Mouse (Mus musculus) limb, embryonic 15.5 days (tissue): ENCODE measurements around the gene Rab30. TPM values are rescaled to one million over a fixed set of nuclear protein-coding genes. Genes with fewer than 3 reads are reported as not detected.
"Not testable (repeated sequence)": the region's sequence is repeated elsewhere in the genome, so short reads cannot be mapped to it uniquely, and the experiment has no call there.

ENCODE experiments used
- ATAC-seq: fragments of 200-750 bp; cut with Nextera tagmentation; 2 replicates; pipeline ENCODE4 v1.8.0; 2017; ENCODE audit warnings: low read depth, moderate TSS enrichment; ENCODE audit not compliant: insufficient number of reproducible peaks, low FRiP score, low TSS enrichment
- H3K27ac ChIP-seq: fragments of 300-500 bp; sonication (generic); 2 replicates; pipeline ENCODE4 v1.5.1; 2015; ENCODE audit warnings: moderate library complexity, mild to moderate bottlenecking, inconsistent platforms
- H3K27me3 ChIP-seq: fragments of 300-500 bp; sonication (generic); 2 replicates; pipeline ENCODE4 v1.6.1; 2015; ENCODE audit warnings: inconsistent platforms
- H3K36me3 ChIP-seq: fragments of 300-500 bp; sonication (generic); 2 replicates; pipeline ENCODE4 v1.6.1; 2015; ENCODE audit warnings: inconsistent platforms
- H3K4me1 ChIP-seq: fragments of 300-500 bp; sonication (generic); 2 replicates; pipeline ENCODE4 v1.6.1; 2015; ENCODE audit warnings: inconsistent platforms
- H3K4me2 ChIP-seq: fragments of 300-500 bp; sonication (generic); 2 replicates; pipeline ENCODE4 v1.6.1; 2015; ENCODE audit warnings: mild to moderate bottlenecking, inconsistent platforms
- H3K4me3 ChIP-seq: fragments of 300-500 bp; sonication (generic); 2 replicates; pipeline ENCODE4 v1.5.1; 2015; ENCODE audit warnings: mild to moderate bottlenecking, inconsistent platforms
- H3K9ac ChIP-seq: fragments of 300-500 bp; sonication (generic); 2 replicates; pipeline ENCODE4 v1.6.1; 2015; ENCODE audit warnings: inconsistent platforms
- H3K9me3 ChIP-seq: fragments of 300-500 bp; sonication (generic); 2 replicates; pipeline ENCODE4 v1.6.1; 2016; ENCODE audit warnings: inconsistent platforms
- WGBS: fragments of 180-500 bp; shearing (Covaris S2); methylation state at CpG from one replicate; pipeline ENCODE4 v1.1.7; 2015; 5-methylcytosine and 5-hydroxymethylcytosine counted together
- polyA plus RNA-seq: library from polyadenylated mRNA; unstranded; fragments of >200 nt; fragmentation: Nextera tagmentation; extraction: Ambion mirVana; gene quantifications from 2 replicates; pipeline ENCODE4 v1.2.1, GENCODE M21; 2015

Gene Rab30
- polyA plus RNA-seq, 1 experiment from 2014 or later = 22.4 TPM

GRCm38 (mm10) chr7:92729583-92729982 is 11.8 kb upstream of the Rab30 start:
- H3K4me1 ChIP-seq, H3K9ac ChIP-seq, H3K27me3 ChIP-seq, H3K4me2 ChIP-seq, ATAC-seq, H3K9me3 ChIP-seq, H3K27ac ChIP-seq, H3K4me3 ChIP-seq: not testable (repeated sequence)
- WGBS = 77% methylated on average over 3 of the region's 3 CpGs
- peaks cover 10% of the 10 kb centered on the region; the same call in 1 of the 2 replicates for H3K36me3 ChIP-seq

DNA sequence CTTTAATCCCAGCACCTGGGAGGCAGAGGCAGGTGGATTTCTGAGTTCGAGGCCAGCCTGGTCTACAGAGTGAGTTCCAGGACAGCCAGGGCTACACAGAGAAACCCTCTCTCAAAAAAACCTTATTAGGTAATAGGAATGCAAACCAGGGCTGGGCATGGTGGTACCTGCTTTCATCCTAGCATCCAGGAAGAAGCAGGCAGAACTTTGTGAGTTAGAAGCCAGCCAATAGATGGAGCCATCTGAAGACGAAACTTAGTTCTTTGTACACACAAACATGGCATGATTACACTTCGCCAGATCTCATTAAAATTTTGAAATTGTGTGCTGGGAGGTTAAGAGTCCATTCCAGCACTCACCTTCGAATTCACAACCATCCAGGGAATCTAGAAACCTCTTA is 10.9 kb upstream of the Rab30 start:
- H3K4me1 ChIP-seq = no peaks in the 10 kb centered on the region
- no peak for ATAC-seq
- no peak overlapping the region for H3K4me3 ChIP-seq
- H3K4me2 ChIP-seq = no peak overlapping the region
- H3K36me3 ChIP-seq = peaks cover 10% of the 10 kb centered on the region; the same call in 1 of the 2 replicates
- H3K27ac ChIP-seq = no peak overlapping the region
- no peak overlapping the region for H3K9ac ChIP-seq
- H3K9me3 ChIP-seq = no peaks in the 10 kb centered on the region
- H3K27me3 ChIP-seq = no peaks in the 10 kb centered on the region
- WGBS = 68% methylated on average over 4 of the region's 4 CpGs

GRCm38 (mm10) chr7:92730959-92731358 is 10.4 kb upstream of the Rab30 start:
- no peaks in the 10 kb centered on the region for H3K27me3 ChIP-seq
- no peak overlapping the region for H3K9ac ChIP-seq
- ATAC-seq = no peak
- H3K4me3 ChIP-seq = no peak overlapping the region
- H3K4me2 ChIP-seq = no peak overlapping the region
- H3K9me3 ChIP-seq = no peaks in the 10 kb centered on the region
- H3K4me1 ChIP-seq = no peaks in the 10 kb centered on the region
- H3K36me3 ChIP-seq = peaks cover 10% of the 10 kb centered on the region; the same call in 1 of the 2 replicates
- H3K27ac ChIP-seq = no peak overlapping the region
- 51% methylated on average over 3 of the region's 3 CpGs for WGBS

DNA sequence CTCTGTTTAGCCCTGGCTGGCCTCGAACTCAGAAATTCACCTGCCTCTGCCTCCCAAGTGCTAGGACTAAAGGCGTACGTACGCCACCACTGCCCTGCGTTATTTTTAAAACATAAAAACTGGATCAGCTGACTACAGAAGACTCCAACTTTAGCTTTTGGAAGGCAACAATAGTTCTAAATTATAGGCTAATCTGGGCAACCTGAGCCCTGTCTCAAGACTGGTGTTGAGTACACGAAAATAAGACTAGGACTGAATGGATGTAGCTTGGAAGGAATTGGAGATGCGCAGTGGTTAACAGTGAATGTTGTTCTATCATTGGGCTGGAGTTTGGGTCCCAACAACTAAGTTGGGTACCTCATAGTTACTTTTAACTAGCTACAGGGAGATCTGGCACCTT is 9.3 kb upstream of the Rab30 start:
- Histone ChIP-seq H3K4me2 (no peak overlapping the region), H3K27me3 (no peaks in the 10 kb centered on the region), H3K9me3 (no peaks in the 10 kb centered on the region), H3K4me1 (no peaks in the 10 kb centered on the region), H3K9ac (no peak overlapping the region), H3K36me3 (peaks cover 13% of the 10 kb centered on the region; the same call in 1 of the 2 replicates), H3K27ac (no peak overlapping the region), H3K4me3 (no peak overlapping the region)
- WGBS = 88% methylated on average over 7 of the region's 7 CpGs
- ATAC-seq = no peak

DNA sequence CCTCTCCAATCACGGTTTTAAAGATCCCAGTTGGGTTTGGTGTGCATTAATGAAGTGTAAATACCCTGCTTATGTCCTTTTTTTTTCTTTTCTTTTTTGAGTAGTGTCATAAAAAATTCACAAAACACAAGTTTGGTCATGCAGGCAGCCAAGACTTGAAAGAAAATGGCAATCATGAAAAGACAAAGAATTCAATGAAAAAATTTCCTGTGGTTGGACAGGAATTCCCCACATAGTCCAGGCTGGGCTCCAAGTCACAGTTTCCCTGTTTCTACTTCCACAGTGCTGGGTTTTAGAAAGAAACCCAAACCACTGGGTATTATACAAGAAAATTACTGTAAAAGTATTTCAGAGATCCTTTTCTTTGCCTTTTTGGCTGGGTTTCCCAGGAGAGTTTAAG is 3.8 kb upstream of the Rab30 start:
- H3K4me3 ChIP-seq = no peak overlapping the region
- H3K36me3 ChIP-seq = peaks cover 21% of the 10 kb centered on the region; the same call in 1 of the 2 replicates
- no peak overlapping the region for H3K4me2 ChIP-seq
- peaks cover 14% of the 10 kb centered on the region; the same call in 1 of the 2 replicates for H3K4me1 ChIP-seq
- no peak overlapping the region for H3K9ac ChIP-seq
- H3K9me3 ChIP-seq = no peaks in the 10 kb centered on the region
- 57% methylated on average over 1 of the region's 1 CpGs for WGBS
- peak overlapping the region; percentile 38; the same call in 1 of the 2 replicates for H3K27ac ChIP-seq
- no peaks in the 10 kb centered on the region for H3K27me3 ChIP-seq
- no peak for ATAC-seq

GRCm38 (mm10) chr7:92739956-92740355 is 1.4 kb upstream of the Rab30 start:
- peak overlapping the region; percentile 83 for H3K4me2 ChIP-seq
- no peak overlapping the region for H3K27ac ChIP-seq
- ATAC-seq = no peak
- H3K36me3 ChIP-seq = peaks cover 12% of the 10 kb centered on the region; the same call in 1 of the 2 replicates
- H3K9ac ChIP-seq = 0 out of 2 replicates have a peak overlapping the region, but pooled peaks have one; percentile 72
- peak overlapping the region; percentile 60 for H3K4me3 ChIP-seq
- peaks cover 27% of the 10 kb centered on the region for H3K4me1 ChIP-seq
- H3K9me3 ChIP-seq = no peaks in the 10 kb centered on the region
- no peaks in the 10 kb centered on the region for H3K27me3 ChIP-seq
- WGBS = 30% methylated on average over 6 of the region's 6 CpGs

DNA sequence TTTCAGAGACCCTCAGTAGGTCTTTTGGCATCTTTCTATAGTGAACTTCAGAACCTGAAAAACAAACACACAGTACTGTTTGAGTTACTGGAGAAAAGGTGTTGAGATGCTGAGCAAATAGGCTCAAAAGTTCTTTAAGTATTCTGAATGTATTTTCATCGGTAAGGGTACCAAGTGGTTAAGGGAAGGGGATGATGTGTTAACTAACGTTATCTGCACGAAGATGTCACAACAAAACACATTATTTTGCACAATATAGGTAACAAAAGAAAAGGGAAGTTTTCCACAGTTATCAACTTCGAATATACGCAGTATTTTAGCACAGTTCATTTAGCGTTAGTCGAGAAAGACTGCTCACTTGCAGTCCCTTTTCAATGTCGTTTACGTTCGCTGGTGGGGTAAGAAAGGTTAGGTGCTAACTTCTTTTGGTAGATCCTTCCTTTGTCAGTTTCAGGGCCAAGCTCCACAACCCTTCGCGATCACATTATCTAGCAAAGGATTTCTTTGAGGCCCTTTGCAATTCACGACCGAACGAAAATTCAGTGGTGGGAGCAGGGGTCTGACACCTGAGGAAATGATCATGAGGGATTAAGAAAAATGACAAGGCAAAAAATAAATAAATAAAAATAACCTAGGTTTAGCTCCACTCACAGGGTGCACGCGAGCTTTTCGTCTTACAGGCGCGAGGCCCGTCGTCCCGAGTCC is 840 bp upstream of the Rab30 start:
- no peak for ATAC-seq
- H3K9ac ChIP-seq = peak overlapping the region; percentile 72
- peaks cover 12% of the 10 kb centered on the region; the same call in 1 of the 2 replicates for H3K36me3 ChIP-seq
- peaks cover 27% of the 10 kb centered on the region for H3K4me1 ChIP-seq
- no peaks in the 10 kb centered on the region for H3K9me3 ChIP-seq
- no peaks in the 10 kb centered on the region for H3K27me3 ChIP-seq
- 2% methylated on average over 23 of the region's 23 CpGs for WGBS
- peak overlapping the region; percentile 60 for H3K4me3 ChIP-seq
- peak overlapping the region; percentile 83 for H3K4me2 ChIP-seq
- H3K27ac ChIP-seq = peak overlapping the region; percentile 91

- H3K4me2 ChIP-seq = peak overlapping the region; percentile 83
- WGBS = 0% methylated on average over 9 of the region's 9 CpGs
- no peaks in the 10 kb centered on the region for H3K27me3 ChIP-seq
- H3K4me1 ChIP-seq = peaks cover 27% of the 10 kb centered on the region
- H3K9ac ChIP-seq = peak overlapping the region; percentile 57
- peak overlapping the region; percentile 60 for H3K4me3 ChIP-seq
- peaks cover 10% of the 10 kb centered on the region; the same call in 1 of the 2 replicates for H3K36me3 ChIP-seq
- ATAC-seq = 0 out of 2 replicates have a peak, but pooled peaks have one; percentile 9
- H3K27ac ChIP-seq = peak overlapping the region; percentile 79
- H3K9me3 ChIP-seq = no peaks in the 10 kb centered on the region
Measured at GRCm38 (mm10) chr7:92741861-92742249, 452 bp downstream of the Rab30 start.

GRCm38 (mm10) chr7:92742341-92742741 is 938 bp downstream of the Rab30 start:
- Histone ChIP-seq H3K9ac (peak overlapping the region; percentile 57), H3K27me3 (no peaks in the 10 kb centered on the region), H3K9me3 (no peaks in the 10 kb centered on the region), H3K36me3 (peaks cover 10% of the 10 kb centered on the region; the same call in 1 of the 2 replicates), H3K27ac (peak overlapping the region; percentile 62; the same call in 1 of the 2 replicates), H3K4me2 (peak overlapping the region; percentile 83), H3K4me3 (peak overlapping the region; percentile 60), H3K4me1 (peaks cover 27% of the 10 kb centered on the region)
- no peak for ATAC-seq
- under 1% methylated on average over 16 of the region's 16 CpGs for WGBS

GRCm38 (mm10) chr7:92742774-92743173 is 1.4 kb downstream of the Rab30 start:
- peak overlapping the region; percentile 60 for H3K4me3 ChIP-seq
- peak overlapping the region; percentile 83 for H3K4me2 ChIP-seq
- peak overlapping the region; percentile 62; the same call in 1 of the 2 replicates for H3K27ac ChIP-seq
- peaks cover 25% of the 10 kb centered on the region for H3K4me1 ChIP-seq
- no peaks in the 10 kb centered on the region for H3K9me3 ChIP-seq
- H3K27me3 ChIP-seq = no peaks in the 10 kb centered on the region
- no peak overlapping the region for H3K9ac ChIP-seq
- no peak for ATAC-seq
- WGBS = under 1% methylated on average over 6 of the region's 6 CpGs
- peaks cover 8% of the 10 kb centered on the region; the same call in 1 of the 2 replicates for H3K36me3 ChIP-seq

GRCm38 (mm10) chr7:92743325-92743724 is 1.9 kb downstream of the Rab30 start:
- H3K36me3 ChIP-seq = peaks cover 2% of the 10 kb centered on the region; the same call in 1 of the 2 replicates
- H3K9me3 ChIP-seq = no peaks in the 10 kb centered on the region
- no peak overlapping the region for H3K27ac ChIP-seq
- H3K9ac ChIP-seq = no peak overlapping the region
- H3K4me3 ChIP-seq = peak overlapping the region; percentile 60
- H3K4me1 ChIP-seq = peaks cover 21% of the 10 kb centered on the region
- H3K27me3 ChIP-seq = no peaks in the 10 kb centered on the region
- no peak for ATAC-seq
- H3K4me2 ChIP-seq = peak overlapping the region; percentile 83
- 12% methylated on average over 6 of the region's 6 CpGs for whole genome bisulfite sequencing

DNA sequence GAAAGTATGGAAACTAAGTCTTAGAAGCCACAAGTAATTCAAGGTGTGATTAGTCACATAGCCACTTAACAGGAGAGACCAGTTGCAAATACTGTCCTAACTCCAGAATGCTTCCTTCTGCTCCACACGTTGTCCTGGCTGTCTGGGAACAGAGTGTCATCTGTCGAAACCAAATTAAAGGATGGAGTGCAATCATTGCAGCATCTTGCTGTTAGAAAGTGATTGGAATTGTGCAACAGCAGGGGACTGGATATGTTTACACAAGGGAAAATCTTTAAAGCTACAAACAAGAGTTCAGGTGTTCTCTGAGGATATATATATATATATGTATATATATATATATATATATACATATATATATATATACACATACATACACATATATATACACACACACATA is 9.0 kb downstream of the Rab30 start:
- H3K4me3 ChIP-seq = no peak overlapping the region
- no peak overlapping the region for H3K4me2 ChIP-seq
- H3K4me1 ChIP-seq = no peaks in the 10 kb centered on the region
- H3K27me3 ChIP-seq = no peaks in the 10 kb centered on the region
- no peaks in the 10 kb centered on the region for H3K9me3 ChIP-seq
- WGBS = 69% methylated on average over 2 of the region's 2 CpGs
- ATAC-seq = no peak
- no peak overlapping the region for H3K27ac ChIP-seq
- H3K36me3 ChIP-seq = no peaks in the 10 kb centered on the region
- H3K9ac ChIP-seq = no peak overlapping the region
